Mouse (Mus musculus): Measurements from ENCODE around the gene Slc35e2. TPM values are rescaled to one million over a fixed set of nuclear protein-coding genes. Genes with fewer than 3 reads are reported as not detected.

Slc35e2 gene
- total RNA-seq, 2 experiments from 2014 or later, result 49.9 to 51.5 TPM

GRCm38 (mm10) chr4:155573876-155574275 is 27.3 kb upstream of the Slc35e2 start:
- no peak for DNase-seq (ENCODE audit: low spot score in 2 of 2)
- intact Hi-C loops (cut with DNase I), result no loop called here

- intact Hi-C loops (cut with DNase I), result no loop called here
- DNase-seq (ENCODE audit: low spot score in 2 of 2), result no peak
These were observed 26.3 kb upstream of the Slc35e2 start for GRCm38 (mm10) chr4:155574931-155575330.

DNA sequence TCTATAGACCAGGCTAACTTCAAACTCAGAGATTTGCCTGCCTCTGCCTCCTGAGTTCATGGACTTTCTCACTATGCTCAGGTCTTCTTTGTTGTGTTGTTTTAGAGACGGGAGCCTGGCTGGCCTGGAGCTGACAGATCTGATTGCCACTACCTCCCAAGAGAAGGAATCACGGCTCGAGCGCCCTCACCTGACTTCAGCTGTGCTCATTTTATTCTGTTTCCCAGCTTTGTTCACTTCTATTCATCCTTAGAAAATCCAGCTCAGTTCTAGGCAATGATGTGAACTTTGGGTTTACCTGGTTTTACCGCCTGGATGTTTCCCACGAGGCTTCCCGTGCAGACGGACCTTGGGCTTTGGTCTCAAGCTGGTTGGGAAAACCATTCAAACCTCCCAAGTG is 25.7 kb upstream of the Slc35e2 start:
- DNase-seq (ENCODE audit: low spot score in 2 of 2), result no peak
- intact Hi-C loops (cut with DNase I), result no loop called here

DNA sequence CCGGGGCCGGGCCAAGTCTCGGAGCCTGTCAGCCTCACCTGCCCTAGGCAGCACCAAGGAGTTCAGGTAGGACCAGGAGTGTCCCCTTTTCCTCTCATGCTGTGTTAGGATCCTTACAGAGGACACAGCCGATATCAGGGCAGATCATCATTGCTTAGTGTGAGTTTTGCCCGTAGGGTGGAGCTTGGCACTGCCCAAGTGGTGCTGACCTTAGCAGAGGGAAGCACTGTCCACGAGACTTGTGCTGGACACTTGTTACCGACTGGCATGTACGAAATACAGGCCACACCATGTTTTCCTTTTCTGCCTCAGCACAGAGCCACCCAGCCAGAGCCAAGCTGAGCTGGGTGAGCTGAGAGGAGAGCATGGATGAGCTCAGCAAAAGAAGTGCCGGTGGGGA is 24.1 kb upstream of the Slc35e2 start:
- intact Hi-C loops (cut with DNase I), result no loop called here
- DNase-seq (ENCODE audit: low spot score in 2 of 2), result no peak

DNA sequence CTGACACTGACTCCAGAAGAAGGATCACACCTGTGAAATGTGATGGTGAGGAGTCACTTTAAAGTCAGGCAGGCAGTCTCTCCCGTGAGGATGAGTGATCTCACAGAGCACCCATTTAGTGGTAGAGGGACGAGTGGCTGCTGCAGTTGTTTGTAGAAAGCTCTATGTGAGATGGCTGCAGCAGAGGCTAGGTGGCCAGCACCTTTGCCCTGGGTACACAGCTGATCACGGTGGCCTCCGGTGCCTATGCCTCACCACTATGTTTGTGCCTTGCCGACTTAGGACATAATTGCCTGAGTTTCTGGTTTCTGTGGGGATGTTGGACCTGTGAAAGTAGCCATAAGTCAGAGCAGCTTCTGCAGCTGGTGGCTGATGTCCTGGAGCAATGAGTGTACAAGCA is 23.5 kb upstream of the Slc35e2 start:
- intact Hi-C loops (cut with DNase I), result no loop called here
- no peak for DNase-seq (ENCODE audit: low spot score in 2 of 2)

DNA sequence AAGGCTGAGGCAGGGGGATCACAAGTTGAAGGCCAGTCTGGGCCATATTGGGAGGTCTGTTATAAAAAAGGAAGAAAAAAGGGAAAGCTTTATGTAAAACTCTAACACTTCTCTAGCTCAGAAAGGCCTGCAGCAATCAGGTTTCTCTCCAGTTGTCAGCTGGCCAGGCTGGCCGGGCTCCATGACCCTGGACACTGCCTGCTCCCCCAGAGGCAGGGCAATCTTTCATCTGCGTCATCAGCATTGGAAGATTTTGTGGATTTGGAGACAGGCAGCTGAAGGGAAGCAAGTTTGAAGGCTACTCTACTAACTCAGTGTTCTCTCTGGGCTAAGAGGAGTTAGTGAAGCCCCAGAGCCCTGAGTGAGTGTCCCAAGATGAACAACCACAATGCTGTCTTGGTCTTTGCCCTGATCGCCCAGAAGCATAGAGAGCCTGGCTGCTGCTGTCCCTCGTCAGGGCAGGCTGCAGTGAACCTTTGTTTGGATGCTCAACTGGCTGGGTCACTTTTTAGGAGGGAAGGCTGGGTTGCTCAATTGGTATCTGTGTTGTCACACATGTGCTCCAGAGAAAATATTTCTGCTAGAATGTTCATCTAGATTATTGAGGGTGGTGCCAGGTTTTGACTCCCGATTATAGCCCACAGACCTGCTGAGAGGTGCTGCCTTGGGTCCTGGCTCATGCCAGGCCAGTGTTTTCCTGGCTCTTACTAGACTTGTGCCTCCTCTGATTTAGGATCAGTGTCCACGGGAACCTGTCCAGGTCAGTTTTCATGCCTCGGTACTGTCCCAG is 22.7 kb upstream of the Slc35e2 start:
- intact Hi-C loops (cut with DNase I), result no loop called here
- no peak for DNase-seq (ENCODE audit: low spot score in 2 of 2)

GRCm38 (mm10) chr4:155580420-155580819 is 20.8 kb upstream of the Slc35e2 start:
- DNase-seq (ENCODE audit: low spot score in 2 of 2), result peak; percentile 53 to 56
- intact Hi-C loops (cut with DNase I), result loop anchor here (1.0 kb wide), 1 partner anchor 99 kb away; no protein-coding TSS in a partner anchor

DNA sequence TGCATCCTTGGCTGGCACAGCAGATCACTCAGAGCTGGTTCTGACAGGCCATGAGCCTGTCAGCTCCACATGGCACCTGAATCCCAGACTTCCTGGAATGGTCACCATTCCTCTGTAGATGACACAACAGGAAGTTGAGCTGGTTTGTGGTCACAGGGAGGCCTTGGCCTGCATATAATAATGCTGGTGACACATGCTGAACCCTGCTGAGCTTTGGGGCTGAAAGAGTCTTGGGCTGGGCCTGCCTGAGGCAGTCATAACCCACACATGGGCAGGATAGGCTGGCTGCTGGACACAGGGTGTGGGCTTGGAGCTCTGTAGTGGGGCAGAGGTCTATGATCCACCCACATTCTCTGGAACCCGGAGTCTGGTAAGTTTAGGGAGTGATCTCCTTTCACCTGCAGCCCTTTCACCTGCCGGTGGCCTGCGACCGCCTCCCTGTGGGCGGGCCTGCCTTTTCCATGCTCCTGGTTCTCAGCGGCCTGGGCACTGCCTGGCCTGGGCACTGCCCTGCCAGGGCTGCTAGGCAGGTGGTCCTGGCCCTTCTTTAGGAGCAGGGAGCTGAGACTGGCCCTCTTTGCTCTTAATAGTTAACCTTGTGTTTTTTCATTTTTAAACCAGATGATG is 18.8 kb upstream of the Slc35e2 start:
- intact Hi-C loops (cut with DNase I), result no loop called here
- no peak for DNase-seq (ENCODE audit: low spot score in 2 of 2)

- intact Hi-C loops (cut with DNase I), result no loop called here
- no peak for DNase-seq (ENCODE audit: low spot score in 2 of 2)
These were observed 11.9 kb upstream of the Slc35e2 start for GRCm38 (mm10) chr4:155589356-155589755.

- intact Hi-C loops (cut with DNase I), result no loop called here
- DNase-seq (ENCODE audit: low spot score in 2 of 2), result no peak
These were observed 10.1 kb upstream of the Slc35e2 start for GRCm38 (mm10) chr4:155591012-155591719.

- no peak for DNase-seq (ENCODE audit: low spot score in 2 of 2)
- intact Hi-C loops (cut with DNase I), result no loop called here
These were observed 7.4 kb upstream of the Slc35e2 start for GRCm38 (mm10) chr4:155593780-155594179.

GRCm38 (mm10) chr4:155595777-155596176 is 5.4 kb upstream of the Slc35e2 start:
- intact Hi-C loops (cut with DNase I), result no loop called here
- DNase-seq (ENCODE audit: low spot score in 2 of 2), result no peak

DNA sequence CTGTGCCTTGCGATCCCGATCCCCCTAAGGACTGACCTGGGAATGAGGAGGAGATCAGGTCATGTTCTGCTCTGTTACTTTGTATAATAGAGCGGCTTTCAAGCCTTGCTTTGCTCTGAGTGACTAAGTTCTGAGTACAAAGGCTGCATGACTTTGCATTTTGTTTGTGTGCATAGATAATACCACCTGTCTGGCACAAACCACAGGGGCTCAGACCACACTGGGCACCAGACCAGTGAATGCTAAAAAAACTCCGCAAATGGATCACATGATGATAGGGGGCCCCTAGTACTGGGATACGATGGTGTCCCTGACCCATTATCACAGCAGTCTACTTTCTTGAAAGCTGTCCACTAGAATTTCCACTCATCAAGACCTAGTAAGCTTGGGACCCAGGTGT is 4.6 kb upstream of the Slc35e2 start:
- no peak for DNase-seq (ENCODE audit: low spot score in 2 of 2)
- intact Hi-C loops (cut with DNase I), result no loop called here

DNA sequence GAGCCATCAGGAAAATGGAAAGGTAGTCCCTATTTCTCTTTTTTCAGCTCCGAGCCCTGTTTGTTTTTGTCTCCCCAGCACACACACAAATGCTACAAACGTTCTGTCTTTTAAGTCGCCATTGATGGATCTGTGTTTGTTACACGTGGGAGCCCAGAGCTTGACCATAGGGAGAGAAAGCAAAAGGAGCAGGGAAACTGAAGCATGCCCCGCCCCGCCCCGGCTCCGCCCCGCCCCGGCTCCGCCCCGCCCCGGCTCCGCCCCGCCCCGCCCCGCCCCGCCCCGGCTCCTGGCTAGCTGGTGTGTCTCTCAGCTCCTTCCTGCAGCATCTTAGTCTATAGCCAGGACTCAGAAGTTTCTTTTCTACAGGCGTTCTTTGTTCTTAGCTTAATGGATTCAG is 2.7 kb upstream of the Slc35e2 start:
- intact Hi-C loops (cut with DNase I), result no loop called here

DNA sequence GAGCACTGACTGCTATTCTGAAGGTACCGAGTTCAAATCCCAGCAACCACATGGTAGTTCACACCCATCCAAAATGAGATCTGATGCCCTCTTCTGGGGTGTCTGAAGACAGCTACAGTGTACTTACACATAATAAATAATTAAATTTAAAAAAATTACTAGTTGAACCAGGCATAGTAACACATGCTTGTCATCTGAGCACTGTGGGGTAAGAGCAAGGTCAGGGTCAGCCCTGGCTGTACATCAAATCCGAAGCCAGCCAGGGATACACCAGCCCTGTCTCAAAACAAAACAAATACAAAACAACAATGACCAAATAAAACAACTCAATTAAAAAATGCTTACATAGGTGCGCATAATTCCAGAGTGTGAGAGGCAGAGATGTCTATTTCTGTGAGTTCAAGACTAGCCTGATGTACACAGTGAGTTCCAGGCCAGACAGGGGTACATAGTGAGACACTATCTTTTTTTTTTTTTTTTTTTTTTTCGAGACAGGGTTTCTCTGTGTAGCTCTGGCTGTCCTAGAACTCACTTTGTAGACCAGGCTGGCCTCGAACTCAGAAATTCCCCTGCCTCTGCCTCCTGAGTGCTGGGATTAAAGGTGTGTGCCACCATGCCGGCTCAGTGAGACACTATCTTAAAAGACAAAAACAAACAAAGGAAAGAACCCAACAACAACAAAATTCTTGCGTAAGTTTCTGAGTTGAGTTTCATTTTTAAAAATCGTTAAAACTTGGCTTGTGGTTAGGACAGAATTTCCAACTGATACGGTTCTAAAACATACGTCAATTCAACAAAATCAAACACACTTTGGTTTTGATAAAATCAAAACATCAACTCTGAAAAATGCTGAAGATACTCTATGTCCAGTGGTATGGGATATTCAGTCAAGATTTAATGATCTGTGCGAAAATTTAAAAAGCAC is 1.1 kb upstream of the Slc35e2 start:
- DNase-seq (ENCODE audit: low spot score in 2 of 2), result no peak
- intact Hi-C loops (cut with DNase I), result no loop called here

More for the DNA sequence above, 2.7 kb upstream of the Slc35e2 start:
- DNase-seq (ENCODE audit: low spot score in 2 of 2), result no peak

- intact Hi-C loops (cut with DNase I), result no loop called here
- DNase-seq (ENCODE audit: low spot score in 2 of 2), result no peak
These were observed 811 bp downstream of the Slc35e2 start for GRCm38 (mm10) chr4:155601997-155602456.

- intact Hi-C loops (cut with DNase I), result no loop called here
- no peak for DNase-seq (ENCODE audit: low spot score in 2 of 2)
These were observed 1.5 kb downstream of the Slc35e2 start for GRCm38 (mm10) chr4:155602753-155603152.

GRCm38 (mm10) chr4:155603801-155604200 is 2.6 kb downstream of the Slc35e2 start:
- intact Hi-C loops (cut with DNase I), result no loop called here
- DNase-seq (ENCODE audit: low spot score in 2 of 2), result no peak

GRCm38 (mm10) chr4:155605132-155605531 is 3.9 kb downstream of the Slc35e2 start:
- intact Hi-C loops (cut with DNase I), result no loop called here
- no peak for DNase-seq (ENCODE audit: low spot score in 2 of 2)

DNA sequence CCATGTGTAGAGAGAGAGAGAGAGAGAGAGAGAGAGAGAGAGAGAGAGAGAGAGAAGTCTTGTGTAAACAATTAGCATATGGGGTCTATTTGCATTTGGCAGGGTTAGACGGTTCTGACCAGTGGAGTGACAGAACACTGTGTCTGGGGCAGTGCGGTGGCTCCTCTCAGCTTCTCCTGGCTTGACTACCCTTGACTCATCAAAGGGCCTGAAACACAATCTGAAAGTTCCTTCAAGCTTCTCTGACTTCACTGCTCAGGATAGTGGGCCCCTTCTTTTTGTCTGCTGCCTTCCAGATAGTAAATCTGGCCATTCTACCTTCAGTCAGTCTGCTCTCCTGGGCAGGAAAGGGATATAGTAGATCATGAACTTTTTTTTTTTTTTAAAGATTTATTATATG is 5.6 kb downstream of the Slc35e2 start:
- intact Hi-C loops (cut with DNase I), result no loop called here
- no peak for DNase-seq (ENCODE audit: low spot score in 2 of 2)
